Mouse (Mus musculus) right cerebral cortex, postnatal 4 days (tissue): ENCODE measurements at regions not wholly inside any gene's neighbourhood (a gene's known extent, or its start where the extent isn't known, plus 50 kb on each side); places are given as distances from the start of the nearest gene placed in this dataset.
A peak's percentile ranks its signal among the peaks of the same experiment; 100 is the strongest.

Experiments used
- DNase-seq: peaks from one replicate; pipeline ENCODE4 v3.0.0-alpha.2; 2022

- no peak for DNase-seq
Observed at GRCm38 (mm10) chr7:71040846-71041245, 310.4 kb downstream of the Gm10295 start.

GRCm38 (mm10) chr7:71038537-71038936, 312.7 kb downstream of the Gm10295 start:
- no peak for DNase-seq

GRCm38 (mm10) chr7:71033121-71033520, 318.2 kb downstream of the Gm10295 start:
- DNase-seq: no peak

GRCm38 (mm10) chr7:71023946-71024610, 327.2 kb downstream of the Gm10295 start:
- DNase-seq: no peak

GRCm38 (mm10) chr7:71023253-71023945, 327.9 kb downstream of the Gm10295 start:
- peak; percentile 3 for DNase-seq
